Mouse (Mus musculus) heart, embryonic 11.5 days (tissue): ENCODE results near the gene Rasal2. TPM values are rescaled to one million over a fixed set of nuclear protein-coding genes. Genes with fewer than 3 reads are reported as not detected.

Experiments used
- ATAC-seq: fragments of 200-750 bp; cut with Nextera tagmentation; replicated peaks from 2 replicates; pipeline ENCODE4 v1.8.0; 2017; ENCODE audit warnings: moderate library complexity; ENCODE audit not compliant: insufficient number of reproducible peaks, low FRiP score, low TSS enrichment
- H3K27ac ChIP-seq: fragments of 300-500 bp; sonication (generic); 2 replicates; pipeline ENCODE4 v1.5.1; 2014; ENCODE audit warnings: mild to moderate bottlenecking, low read depth, low read length
- H3K27me3 ChIP-seq: fragments of 300-500 bp; sonication (generic); 2 replicates; pipeline ENCODE4 v1.6.1; 2014; ENCODE audit warnings: mild to moderate bottlenecking, low read length, mixed read lengths; ENCODE audit not compliant: control insufficient read depth, insufficient read depth
- H3K36me3 ChIP-seq: fragments of 300-500 bp; sonication (generic); 2 replicates; pipeline ENCODE4 v1.6.1; 2014; ENCODE audit warnings: mild to moderate bottlenecking, low read length, moderate library complexity, mixed read lengths; ENCODE audit not compliant: control insufficient read depth, insufficient read depth
- H3K4me1 ChIP-seq: fragments of 300-500 bp; sonication (generic); 2 replicates; pipeline ENCODE4 v1.6.1; 2014; ENCODE audit warnings: low read length; ENCODE audit not compliant: control insufficient read depth, insufficient read depth
- H3K4me2 ChIP-seq: fragments of 300-500 bp; sonication (generic); 2 replicates; pipeline ENCODE4 v1.6.1; 2014; ENCODE audit warnings: mild to moderate bottlenecking, moderate library complexity
- H3K4me3 ChIP-seq: fragments of 300-500 bp; sonication (generic); 2 replicates; pipeline ENCODE4 v1.5.1; 2014; ENCODE audit warnings: low read depth, low read length
- H3K9ac ChIP-seq: fragments of 300-500 bp; sonication (generic); 2 replicates; pipeline ENCODE4 v1.6.1; 2014; ENCODE audit warnings: mild to moderate bottlenecking, low read depth, low read length, moderate library complexity
- H3K9me3 ChIP-seq: fragments of 300-500 bp; sonication (generic); replicated peaks from 2 replicates; pipeline ENCODE4 v1.6.1; 2016; ENCODE audit warnings: low read length; ENCODE audit not compliant: control insufficient read depth
- WGBS: fragments of 180-500 bp; shearing (Covaris S2); extraction: QIAGEN DNeasy Blood & Tissue Kit; methylation state at CpG from one replicate; pipeline ENCODE4 v1.1.7; 2014; ENCODE audit not compliant: insufficient replicate concordance; 5-methylcytosine and 5-hydroxymethylcytosine counted together
- polyA plus RNA-seq: library from polyadenylated mRNA; unstranded; fragments of >200 nt; fragmentation: Nextera tagmentation; extraction: Ambion mirVana; gene quantifications from 2 replicates; pipeline ENCODE4 v1.2.1, GENCODE M21; 2014

The Rasal2 gene
- polyA plus RNA-seq, 1 experiment from 2014 or later, result 16.4 TPM

DNA sequence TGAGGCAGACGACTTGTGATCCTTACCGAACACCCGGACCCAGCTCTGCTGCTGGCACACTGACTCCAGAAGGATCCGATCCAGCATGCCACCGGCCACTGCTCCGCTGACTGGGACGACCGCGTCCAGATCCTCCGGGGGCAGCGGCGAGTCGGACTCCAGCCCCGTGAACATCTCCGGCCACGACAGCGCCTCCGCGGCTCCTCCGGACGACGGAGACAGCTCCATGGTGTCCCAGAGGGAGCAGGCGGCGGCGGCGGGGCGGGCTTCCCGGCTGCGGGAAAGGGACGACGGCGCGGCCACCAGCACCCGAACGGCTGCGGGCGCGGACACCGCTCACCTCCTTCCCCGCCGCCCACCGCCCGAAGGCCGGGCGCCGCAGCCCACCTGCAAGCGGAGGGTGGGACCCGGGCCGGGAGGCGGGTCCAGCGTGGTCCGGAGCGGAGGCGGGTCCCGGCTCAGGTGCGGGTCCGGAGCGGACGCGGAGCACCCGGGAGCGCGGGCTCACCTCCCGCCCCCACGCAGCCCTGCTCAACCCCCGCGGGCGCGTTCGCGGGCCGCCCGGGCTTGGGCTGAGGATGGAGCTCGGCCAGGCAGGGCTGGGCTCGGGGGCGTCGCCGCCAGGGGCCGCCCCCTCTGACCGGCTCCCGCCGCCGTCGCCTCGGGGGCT lies 549 bp downstream of the Rasal2 start:
- WGBS, result under 1% methylated on average over 67 of the region's 85 CpGs
- Histone ChIP-seq H3K27ac (peak overlapping the region; percentile 95), H3K4me3 (peak overlapping the region; percentile 98), H3K4me2 (peak overlapping the region; percentile 70), H3K9me3 (no peaks in the 10 kb centered on the region), H3K27me3 (no peaks in the 10 kb centered on the region), H3K36me3 (no peaks in the 10 kb centered on the region), H3K4me1 (peaks cover 16% of the 10 kb centered on the region), H3K9ac (peak overlapping the region; percentile 86)
- peak; percentile 85 for ATAC-seq

GRCm38 (mm10) chr1:157411341-157411710 lies 1.1 kb downstream of the Rasal2 start:
- H3K9me3 ChIP-seq, result no peaks in the 10 kb centered on the region
- no peaks in the 10 kb centered on the region for H3K36me3 ChIP-seq
- peak overlapping the region; percentile 95; the same call in 1 of the 2 replicates for H3K27ac ChIP-seq
- peak overlapping the region; percentile 86 for H3K9ac ChIP-seq
- ATAC-seq, result no peak
- peak overlapping the region; percentile 70 for H3K4me2 ChIP-seq
- peak overlapping the region; percentile 98 for H3K4me3 ChIP-seq
- H3K4me1 ChIP-seq, result peaks cover 14% of the 10 kb centered on the region
- H3K27me3 ChIP-seq, result no peaks in the 10 kb centered on the region
- WGBS, result 0% methylated on average over 4 of the region's 4 CpGs

GRCm38 (mm10) chr1:157410937-157411336 lies 1.5 kb downstream of the Rasal2 start:
- Histone ChIP-seq H3K4me2 (peak overlapping the region; percentile 70), H3K9ac (peak overlapping the region; percentile 10; the same call in 1 of the 2 replicates), H3K4me1 (peaks cover 14% of the 10 kb centered on the region), H3K4me3 (peak overlapping the region; percentile 98), H3K27me3 (no peaks in the 10 kb centered on the region), H3K27ac (no peak overlapping the region), H3K36me3 (no peaks in the 10 kb centered on the region), H3K9me3 (no peaks in the 10 kb centered on the region)
- 12% methylated on average over 8 of the region's 8 CpGs for WGBS
- ATAC-seq, result no peak

- Histone ChIP-seq H3K9ac (no peak overlapping the region), H3K9me3 (no peaks in the 10 kb centered on the region), H3K36me3 (no peaks in the 10 kb centered on the region), H3K4me2 (no peak overlapping the region), H3K27ac (no peak overlapping the region), H3K4me1 (peaks cover 7% of the 10 kb centered on the region), H3K27me3 (no peaks in the 10 kb centered on the region), H3K4me3 (no peak overlapping the region)
- 78% methylated on average over 2 of the region's 2 CpGs for WGBS
- no peak for ATAC-seq
These were observed 2.7 kb downstream of the Rasal2 start for GRCm38 (mm10) chr1:157409648-157410047.

DNA sequence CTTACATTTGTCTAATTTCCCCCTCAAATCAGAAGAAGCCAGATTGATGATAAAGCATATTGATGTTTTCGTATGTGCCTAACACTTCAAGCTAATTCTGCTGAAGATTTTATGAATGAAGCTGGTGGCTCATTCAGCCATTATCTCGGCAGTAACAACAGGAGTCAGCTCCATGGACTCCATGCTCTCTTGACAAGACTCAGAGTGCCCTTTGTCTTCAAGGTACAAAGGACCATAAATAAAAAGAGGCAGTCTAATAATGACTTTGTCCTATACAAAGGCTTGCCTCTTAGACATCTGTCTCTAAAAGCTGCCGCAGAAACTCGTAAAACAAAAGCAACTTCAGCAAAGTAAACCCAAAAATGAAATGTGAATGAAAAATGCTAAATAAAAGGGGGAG lies 24.4 kb downstream of the Rasal2 start:
- Histone ChIP-seq H3K4me1 (no peaks in the 10 kb centered on the region), H3K4me3 (no peak overlapping the region), H3K9me3 (no peaks in the 10 kb centered on the region), H3K9ac (no peak overlapping the region), H3K27me3 (no peaks in the 10 kb centered on the region), H3K36me3 (no peaks in the 10 kb centered on the region), H3K27ac (no peak overlapping the region), H3K4me2 (no peak overlapping the region)
- WGBS, result 65% methylated on average over 4 of the region's 4 CpGs
- no peak for ATAC-seq

- no peak for ATAC-seq
- H3K9me3 ChIP-seq, result no peaks in the 10 kb centered on the region
- 0 out of 2 replicates have a peak, but pooled peaks cover 2% of the 10 kb centered on the region for H3K4me1 ChIP-seq
- H3K4me3 ChIP-seq, result no peak overlapping the region
- no peaks in the 10 kb centered on the region for H3K36me3 ChIP-seq
- no peaks in the 10 kb centered on the region for H3K27me3 ChIP-seq
- no peak overlapping the region for H3K9ac ChIP-seq
- 68% methylated on average over 2 of the region's 2 CpGs for WGBS
- H3K4me2 ChIP-seq, result no peak overlapping the region
- 0 out of 2 replicates have a peak overlapping the region, but pooled peaks have one; percentile 10 for H3K27ac ChIP-seq
These were observed 31.7 kb downstream of the Rasal2 start for GRCm38 (mm10) chr1:157380694-157381093.

- Histone ChIP-seq H3K9me3 (no peaks in the 10 kb centered on the region), H3K4me3 (no peak overlapping the region), H3K9ac (no peak overlapping the region), H3K4me2 (no peak overlapping the region), H3K4me1 (no peaks in the 10 kb centered on the region), H3K36me3 (no peaks in the 10 kb centered on the region), H3K27me3 (no peaks in the 10 kb centered on the region), H3K27ac (no peak overlapping the region)
- ATAC-seq, result no peak
- WGBS, result 72% methylated on average over 2 of the region's 2 CpGs
These were observed 42.0 kb downstream of the Rasal2 start for GRCm38 (mm10) chr1:157370397-157370796.

GRCm38 (mm10) chr1:157368316-157368715 lies 44.1 kb downstream of the Rasal2 start:
- 81% methylated on average over 5 of the region's 5 CpGs for WGBS

GRCm38 (mm10) chr1:157346661-157347060 lies 65.7 kb downstream of the Rasal2 start:
- ATAC-seq, result no peak
- H3K27ac ChIP-seq, result no peak overlapping the region
- WGBS, result 85% methylated on average over 1 of the region's 1 CpGs
- H3K4me2 ChIP-seq, result no peak overlapping the region
- no peaks in the 10 kb centered on the region for H3K27me3 ChIP-seq
- no peak overlapping the region for H3K4me3 ChIP-seq
- no peaks in the 10 kb centered on the region for H3K36me3 ChIP-seq
- H3K9ac ChIP-seq, result no peak overlapping the region
- no peaks in the 10 kb centered on the region for H3K4me1 ChIP-seq
- no peaks in the 10 kb centered on the region for H3K9me3 ChIP-seq

More at GRCm38 (mm10) chr1:157368316-157368715, 44.1 kb downstream of the Rasal2 start:
- Histone ChIP-seq H3K27ac (no peak overlapping the region), H3K4me3 (no peak overlapping the region), H3K27me3 (no peaks in the 10 kb centered on the region), H3K36me3 (no peaks in the 10 kb centered on the region), H3K4me2 (no peak overlapping the region), H3K9ac (no peak overlapping the region), H3K9me3 (no peaks in the 10 kb centered on the region), H3K4me1 (no peaks in the 10 kb centered on the region)
- no peak for ATAC-seq
